Mouse (Mus musculus) heart, postnatal 10 days (tissue): Measurements from ENCODE around the gene Tex14. TPM values are rescaled to one million over a fixed set of nuclear protein-coding genes. Genes with fewer than 3 reads are reported as not detected.
A peak's percentile ranks its signal among the peaks of the same experiment; 100 is the strongest.
"Not testable (repeated sequence)": the region's sequence is repeated elsewhere in the genome, so short reads cannot be mapped to it uniquely, and the experiment has no call there.

ENCODE experiments used
- DNase-seq, 2 experiments: peaks; one replicate each; pipeline ENCODE4 v3.0.0; 2021
- intact Hi-C: fragments of 180-260 bp; cut with DNase I; formaldehyde crosslinking; loops from one replicate; pipeline ENCODE4 v1.15.1; 2025
- total RNA-seq, 2 experiments: library from RNA; stranded (reverse); gene quantifications; 2 replicates each; pipeline ENCODE4 v1.2.3; 2021

Gene Tex14
- total RNA-seq, 2 experiments from 2014 or later = 0.10 to 0.47 TPM

- intact Hi-C loops = loop anchor here (2.0 kb wide), 1 partner anchor 47 kb away; no protein-coding TSS in a partner anchor
- DNase-seq = no peak
Measured at GRCm38 (mm10) chr11:87423551-87424325, 18.9 kb downstream of the Tex14 start.

- no peak for DNase-seq
- intact Hi-C loops = loop anchor here (2.0 kb wide), 2 partner anchors 17 to 79 kb away; no protein-coding TSS in a partner anchor
Measured at GRCm38 (mm10) chr11:87426121-87426449, 21.2 kb downstream of the Tex14 start.

- peak; percentile 89 to 92 for DNase-seq
- intact Hi-C loops = loop anchor here (2.0 kb wide), 2 partner anchors 16 to 78 kb away; no protein-coding TSS in a partner anchor
Measured at GRCm38 (mm10) chr11:87426450-87427250, 21.8 kb downstream of the Tex14 start.

GRCm38 (mm10) chr11:87427273-87428050 lies 22.6 kb downstream of the Tex14 start:
- intact Hi-C loops = loop anchor here (2.0 kb wide), 2 partner anchors 15 to 77 kb away; no protein-coding TSS in a partner anchor
- DNase-seq = no peak

GRCm38 (mm10) chr11:87428051-87428673 lies 23.3 kb downstream of the Tex14 start:
- DNase-seq = no peak
- intact Hi-C loops = no loop called here

GRCm38 (mm10) chr11:87429363-87429762 lies 24.5 kb downstream of the Tex14 start:
- no peak for DNase-seq
- intact Hi-C loops = no loop called here

GRCm38 (mm10) chr11:87430374-87430773 lies 25.5 kb downstream of the Tex14 start:
- no peak for DNase-seq
- intact Hi-C loops = no loop called here

- intact Hi-C loops, DNase-seq: not testable (repeated sequence)
Measured at GRCm38 (mm10) chr11:87431813-87432212, 26.9 kb downstream of the Tex14 start.

GRCm38 (mm10) chr11:87432447-87432846 lies 27.6 kb downstream of the Tex14 start:
- intact Hi-C loops = no loop called here
- DNase-seq = no peak

- intact Hi-C loops = no loop called here
Measured at GRCm38 (mm10) chr11:87432933-87433669, 28.2 kb downstream of the Tex14 start.

GRCm38 (mm10) chr11:87435107-87435506 lies 30.2 kb downstream of the Tex14 start:
- intact Hi-C loops, DNase-seq: not testable (repeated sequence)

More at GRCm38 (mm10) chr11:87432933-87433669, 28.2 kb downstream of the Tex14 start:
- no peak for DNase-seq

- DNase-seq = no peak
- intact Hi-C loops = no loop called here
Measured at GRCm38 (mm10) chr11:87436326-87437232, 31.7 kb downstream of the Tex14 start.

GRCm38 (mm10) chr11:87439796-87440420 lies 35.0 kb downstream of the Tex14 start:
- DNase-seq = no peak
- intact Hi-C loops = no loop called here

- intact Hi-C loops = loop anchor here (2.0 kb wide), 1 partner anchor 16 kb away; no protein-coding TSS in a partner anchor
- DNase-seq = peak; percentile 83 to 89
Measured at GRCm38 (mm10) chr11:87442643-87443372, 37.9 kb downstream of the Tex14 start.

- intact Hi-C loops = loop anchor here (2.0 kb wide), 1 partner anchor 17 kb away; no protein-coding TSS in a partner anchor
- peak; percentile 70 to 74 for DNase-seq
Measured at GRCm38 (mm10) chr11:87443373-87443883, 38.6 kb downstream of the Tex14 start.

GRCm38 (mm10) chr11:87444056-87444455 lies 39.2 kb downstream of the Tex14 start:
- DNase-seq, intact Hi-C loops: not testable (repeated sequence)
